Mouse (Mus musculus): ENCODE results near the gene Lsm12. TPM values are rescaled to one million over a fixed set of nuclear protein-coding genes. Genes with fewer than 3 reads are reported as not detected.

The Lsm12 gene
- 14.7 TPM for polyA plus RNA-seq (2014; fragmentation: Illumina TruSeq; extraction: RNeasy Lipid Tissue Mini Kit (QIAGEN cat#74804); ENCODE audit: insufficient read depth, low read depth, low replicate concordance)

GRCm38 (mm10) chr11:102184646-102185495 is at the start of gene Lsm12:
Lsm12 (minus strand) TSS chr11:102185296.

GRCm38 (mm10) chr11:102230006-102230741 is 45.1 kb upstream of the Lsm12 start, which contains the start of gene Hdac5:
Hdac5 (minus strand) TSS chr11:102230166.

GRCm38 (mm10) chr11:102189461-102190436 is 4.7 kb upstream of the Lsm12 start, which contains the start of gene G6pc3:
G6pc3 (plus strand) TSS chr11:102189620.

GRCm38 (mm10) chr11:102156039-102156785 is 28.9 kb downstream of the Lsm12 start, which contains the start of gene Tmem101:
Tmem101 (minus strand) TSS chr11:102156404.

GRCm38 (mm10) chr11:102145471-102146001 is 39.6 kb downstream of the Lsm12 start, which contains the start of gene Nags:
Nags (plus strand) TSS chr11:102145513.

Other genes starting within 250 kb of the Lsm12 start
- 1.8 TPM for gene Sost, start 218.3 kb downstream of the Lsm12 start, polyA plus RNA-seq (2014; fragmentation: Illumina TruSeq; extraction: RNeasy Lipid Tissue Mini Kit (QIAGEN cat#74804); ENCODE audit: insufficient read depth, low read depth, low replicate concordance)
- gene Cfap97d1, start 201.0 kb downstream of the Lsm12 start, polyA plus RNA-seq (2014; fragmentation: Illumina TruSeq; extraction: RNeasy Lipid Tissue Mini Kit (QIAGEN cat#74804); ENCODE audit: insufficient read depth, low read depth, low replicate concordance): not detected
- 73.3 TPM for gene Dusp3, start 198.3 kb downstream of the Lsm12 start, polyA plus RNA-seq (2014; fragmentation: Illumina TruSeq; extraction: RNeasy Lipid Tissue Mini Kit (QIAGEN cat#74804); ENCODE audit: insufficient read depth, low read depth, low replicate concordance)
- gene Mpp3, start 156.8 kb downstream of the Lsm12 start, polyA plus RNA-seq (2014; fragmentation: Illumina TruSeq; extraction: RNeasy Lipid Tissue Mini Kit (QIAGEN cat#74804); ENCODE audit: insufficient read depth, low read depth, low replicate concordance): 1.9 TPM
- 11.4 TPM for gene Cd300lg, start 143.8 kb downstream of the Lsm12 start, polyA plus RNA-seq (2014; fragmentation: Illumina TruSeq; extraction: RNeasy Lipid Tissue Mini Kit (QIAGEN cat#74804); ENCODE audit: insufficient read depth, low read depth, low replicate concordance)
- 3.7 TPM for gene Mpp2, start 96.8 kb downstream of the Lsm12 start, polyA plus RNA-seq (2014; fragmentation: Illumina TruSeq; extraction: RNeasy Lipid Tissue Mini Kit (QIAGEN cat#74804); ENCODE audit: insufficient read depth, low read depth, low replicate concordance)
- 2.6 TPM for gene Ppy, start 84.0 kb downstream of the Lsm12 start, polyA plus RNA-seq (2014; fragmentation: Illumina TruSeq; extraction: RNeasy Lipid Tissue Mini Kit (QIAGEN cat#74804); ENCODE audit: insufficient read depth, low read depth, low replicate concordance)
- gene Pyy, start 77.5 kb downstream of the Lsm12 start, polyA plus RNA-seq (2014; fragmentation: Illumina TruSeq; extraction: RNeasy Lipid Tissue Mini Kit (QIAGEN cat#74804); ENCODE audit: insufficient read depth, low read depth, low replicate concordance): not detected
- gene Nags, start 39.8 kb downstream of the Lsm12 start, polyA plus RNA-seq (2014; fragmentation: Illumina TruSeq; extraction: RNeasy Lipid Tissue Mini Kit (QIAGEN cat#74804); ENCODE audit: insufficient read depth, low read depth, low replicate concordance): not detected
- gene Tmem101, start 28.9 kb downstream of the Lsm12 start, polyA plus RNA-seq (2014; fragmentation: Illumina TruSeq; extraction: RNeasy Lipid Tissue Mini Kit (QIAGEN cat#74804); ENCODE audit: insufficient read depth, low read depth, low replicate concordance): 11.7 TPM
- gene G6pc3, start 4.3 kb upstream of the Lsm12 start, polyA plus RNA-seq (2014; fragmentation: Illumina TruSeq; extraction: RNeasy Lipid Tissue Mini Kit (QIAGEN cat#74804); ENCODE audit: insufficient read depth, low read depth, low replicate concordance): 23.3 TPM
- 49.2 TPM for gene Hdac5, start 44.9 kb upstream of the Lsm12 start, polyA plus RNA-seq (2014; fragmentation: Illumina TruSeq; extraction: RNeasy Lipid Tissue Mini Kit (QIAGEN cat#74804); ENCODE audit: insufficient read depth, low read depth, low replicate concordance)
- not detected for gene BC030867, start 63.6 kb upstream of the Lsm12 start, polyA plus RNA-seq (2014; fragmentation: Illumina TruSeq; extraction: RNeasy Lipid Tissue Mini Kit (QIAGEN cat#74804); ENCODE audit: insufficient read depth, low read depth, low replicate concordance)
- not detected for gene Asb16, start 83.4 kb upstream of the Lsm12 start, polyA plus RNA-seq (2014; fragmentation: Illumina TruSeq; extraction: RNeasy Lipid Tissue Mini Kit (QIAGEN cat#74804); ENCODE audit: insufficient read depth, low read depth, low replicate concordance)
- 29.4 TPM for gene Tmub2, start 99.6 kb upstream of the Lsm12 start, polyA plus RNA-seq (2014; fragmentation: Illumina TruSeq; extraction: RNeasy Lipid Tissue Mini Kit (QIAGEN cat#74804); ENCODE audit: insufficient read depth, low read depth, low replicate concordance)
- gene Atxn7l3, start 111.3 kb upstream of the Lsm12 start, polyA plus RNA-seq (2014; fragmentation: Illumina TruSeq; extraction: RNeasy Lipid Tissue Mini Kit (QIAGEN cat#74804); ENCODE audit: insufficient read depth, low read depth, low replicate concordance): 19.6 TPM
- gene Ubtf, start 134.4 kb upstream of the Lsm12 start, polyA plus RNA-seq (2014; fragmentation: Illumina TruSeq; extraction: RNeasy Lipid Tissue Mini Kit (QIAGEN cat#74804); ENCODE audit: insufficient read depth, low read depth, low replicate concordance): 47.0 TPM
- gene Slc4a1, start 180.9 kb upstream of the Lsm12 start, polyA plus RNA-seq (2014; fragmentation: Illumina TruSeq; extraction: RNeasy Lipid Tissue Mini Kit (QIAGEN cat#74804); ENCODE audit: insufficient read depth, low read depth, low replicate concordance): 0.11 TPM
- gene Rundc3a, start 208.1 kb upstream of the Lsm12 start, polyA plus RNA-seq (2014; fragmentation: Illumina TruSeq; extraction: RNeasy Lipid Tissue Mini Kit (QIAGEN cat#74804); ENCODE audit: insufficient read depth, low read depth, low replicate concordance): 1.3 TPM
- 98.9 TPM for gene Slc25a39, start 222.7 kb upstream of the Lsm12 start, polyA plus RNA-seq (2014; fragmentation: Illumina TruSeq; extraction: RNeasy Lipid Tissue Mini Kit (QIAGEN cat#74804); ENCODE audit: insufficient read depth, low read depth, low replicate concordance)
- 134 TPM for gene Grn, start 245.0 kb upstream of the Lsm12 start, polyA plus RNA-seq (2014; fragmentation: Illumina TruSeq; extraction: RNeasy Lipid Tissue Mini Kit (QIAGEN cat#74804); ENCODE audit: insufficient read depth, low read depth, low replicate concordance)

All from lung, adult 10 weeks (tissue).